Mouse (Mus musculus) forebrain, postnatal 0 days (tissue): ENCODE data around the gene Gm5458. TPM values are rescaled to one million over a fixed set of nuclear protein-coding genes. Genes with fewer than 3 reads are reported as not detected.
"Not testable (repeated sequence)": the region's sequence is repeated elsewhere in the genome, so short reads cannot be mapped to it uniquely, and the experiment has no call there.

Experiments used
- ATAC-seq: fragments of 200-750 bp; cut with Nextera tagmentation; 2 replicates; pipeline ENCODE4 v1.8.0; 2017; ENCODE audit warnings: mild to moderate bottlenecking, moderate library complexity
- DNase-seq: peaks from one replicate; pipeline ENCODE4 v3.0.0-alpha.2; 2015
- H3K27ac ChIP-seq: fragments of 300-500 bp; sonication (generic); 2 replicates; pipeline ENCODE4 v1.5.1; 2014; ENCODE audit warnings: low read depth, mild to moderate bottlenecking, antibody characterized with exemption, low read length, moderate library complexity, mixed read lengths
- H3K27me3 ChIP-seq: fragments of 300-500 bp; sonication (generic); 2 replicates; pipeline ENCODE4 v1.6.1; 2014; ENCODE audit warnings: mild to moderate bottlenecking, low read length, mixed read lengths; ENCODE audit not compliant: insufficient read depth
- H3K36me3 ChIP-seq: fragments of 300-500 bp; sonication (generic); 2 replicates; pipeline ENCODE4 v1.6.1; 2014; ENCODE audit warnings: mild to moderate bottlenecking, moderate library complexity; ENCODE audit not compliant: insufficient read depth
- H3K4me1 ChIP-seq: fragments of 300-500 bp; sonication (generic); 2 replicates; pipeline ENCODE4 v1.6.1; 2014; ENCODE audit warnings: antibody characterized with exemption; ENCODE audit not compliant: insufficient read depth
- H3K4me2 ChIP-seq: fragments of 300-500 bp; sonication (generic); 2 replicates; pipeline ENCODE4 v1.6.1; 2014; ENCODE audit warnings: low read depth, mild to moderate bottlenecking, moderate library complexity
- H3K4me3 ChIP-seq: fragments of 300-500 bp; sonication (generic); 2 replicates; pipeline ENCODE4 v1.5.1; 2014; ENCODE audit warnings: low read depth, low read length, mixed read lengths
- H3K9ac ChIP-seq: fragments of 300-500 bp; sonication (generic); 2 replicates; pipeline ENCODE4 v1.6.1; 2014; ENCODE audit warnings: mild to moderate bottlenecking
- H3K9me3 ChIP-seq: fragments of 300-500 bp; sonication (generic); 2 replicates; pipeline ENCODE4 v1.6.1; 2016; ENCODE audit warnings: low read length
- CTCF ChIP-seq: sonication (generic); IDR thresholded peaks from 2 replicates; pipeline ENCODE4 v1.5.1; 2016; ENCODE audit warnings: antibody characterized with exemption, control low read depth, low read depth
- WGBS: fragments of 180-500 bp; shearing (Covaris S2); extraction: QIAGEN DNeasy Blood & Tissue Kit; methylation state at CpG from one replicate; pipeline ENCODE4 v1.1.7; 2014; 5-methylcytosine and 5-hydroxymethylcytosine counted together
- polyA plus RNA-seq: library from polyadenylated mRNA; unstranded; fragments of >200 nt; fragmentation: Nextera tagmentation; extraction: Ambion mirVana; gene quantifications from 2 replicates; pipeline ENCODE4 v1.2.1, GENCODE M21; 2015
- total RNA-seq: library from RNA; depleted of rRNA; stranded (reverse); fragments of >200 nt; gene quantifications from 2 replicates; pipeline ENCODE4 v1.2.3, GENCODE M21; 2014; rRNA removed

The Gm5458 gene
- total RNA-seq, result not detected in 2 replicates
- 0.21 TPM in 1 of 2 replicates, not detected in the other for polyA plus RNA-seq

DNA sequence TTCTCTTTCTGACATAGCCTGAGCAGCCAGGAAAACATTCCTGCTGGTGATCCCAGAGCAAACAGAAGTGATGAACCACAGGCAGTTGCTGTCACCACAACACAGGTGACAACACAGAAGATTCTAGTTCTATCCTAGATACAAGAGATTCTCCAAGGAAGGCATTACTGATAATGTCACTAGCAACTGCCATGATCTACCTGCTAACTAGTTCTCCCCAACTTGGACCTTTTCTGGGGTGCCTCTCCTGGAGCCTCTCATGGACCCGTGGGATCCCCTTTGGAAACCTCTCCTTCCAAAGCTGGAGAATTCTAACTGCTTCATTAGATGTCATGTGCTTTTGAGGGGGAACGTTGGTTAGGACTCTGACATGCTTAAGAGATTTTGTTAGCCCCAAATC lies at the start of gene Gm5458:
TSS of gene Gm5458 (minus strand) at position 101 of the 400 bp plus-strand sequence.
- WGBS, result 92% methylated on average over 1 of the region's 2 CpGs

DNA sequence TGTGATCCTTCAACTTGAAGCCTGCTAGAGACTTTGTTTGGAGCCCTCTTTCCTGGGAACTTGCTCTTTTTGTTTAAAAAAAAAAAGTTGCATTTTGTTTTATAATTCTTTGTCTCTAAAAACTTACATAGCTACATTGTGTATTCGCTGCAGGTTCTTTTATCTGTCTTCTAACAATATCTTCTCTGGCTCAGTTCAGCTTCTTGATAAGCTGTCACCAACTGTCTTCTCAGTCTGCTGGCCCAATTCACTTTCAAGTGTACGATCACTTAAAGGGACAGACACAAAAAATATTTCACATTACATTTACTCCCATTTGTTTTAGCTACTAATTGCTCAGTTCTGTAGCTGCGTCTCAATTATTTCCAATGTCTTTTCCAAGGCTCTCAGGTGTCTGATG lies 43.9 kb upstream of the Gm5458 start:
- H3K4me2 ChIP-seq, result no peak overlapping the region
- WGBS, result 74% methylated on average over 3 of the region's 3 CpGs
- no peak for DNase-seq
- H3K36me3 ChIP-seq, result no peaks in the 10 kb centered on the region
- no peak overlapping the region for H3K4me3 ChIP-seq
- ATAC-seq, result no peak
- H3K4me1 ChIP-seq, result no peaks in the 10 kb centered on the region
- H3K27me3 ChIP-seq, result no peaks in the 10 kb centered on the region
- no peak for TF ChIP-seq CTCF
- H3K9me3 ChIP-seq, result no peaks in the 10 kb centered on the region
- H3K27ac ChIP-seq, result no peak overlapping the region
- H3K9ac ChIP-seq, result no peak overlapping the region

More for the DNA sequence above, at the start of gene Gm5458:
- ATAC-seq, H3K27me3 ChIP-seq, H3K4me3 ChIP-seq, DNase-seq, H3K4me1 ChIP-seq, H3K36me3 ChIP-seq, H3K27ac ChIP-seq, H3K9ac ChIP-seq, H3K9me3 ChIP-seq, H3K4me2 ChIP-seq: not testable (repeated sequence)

DNA sequence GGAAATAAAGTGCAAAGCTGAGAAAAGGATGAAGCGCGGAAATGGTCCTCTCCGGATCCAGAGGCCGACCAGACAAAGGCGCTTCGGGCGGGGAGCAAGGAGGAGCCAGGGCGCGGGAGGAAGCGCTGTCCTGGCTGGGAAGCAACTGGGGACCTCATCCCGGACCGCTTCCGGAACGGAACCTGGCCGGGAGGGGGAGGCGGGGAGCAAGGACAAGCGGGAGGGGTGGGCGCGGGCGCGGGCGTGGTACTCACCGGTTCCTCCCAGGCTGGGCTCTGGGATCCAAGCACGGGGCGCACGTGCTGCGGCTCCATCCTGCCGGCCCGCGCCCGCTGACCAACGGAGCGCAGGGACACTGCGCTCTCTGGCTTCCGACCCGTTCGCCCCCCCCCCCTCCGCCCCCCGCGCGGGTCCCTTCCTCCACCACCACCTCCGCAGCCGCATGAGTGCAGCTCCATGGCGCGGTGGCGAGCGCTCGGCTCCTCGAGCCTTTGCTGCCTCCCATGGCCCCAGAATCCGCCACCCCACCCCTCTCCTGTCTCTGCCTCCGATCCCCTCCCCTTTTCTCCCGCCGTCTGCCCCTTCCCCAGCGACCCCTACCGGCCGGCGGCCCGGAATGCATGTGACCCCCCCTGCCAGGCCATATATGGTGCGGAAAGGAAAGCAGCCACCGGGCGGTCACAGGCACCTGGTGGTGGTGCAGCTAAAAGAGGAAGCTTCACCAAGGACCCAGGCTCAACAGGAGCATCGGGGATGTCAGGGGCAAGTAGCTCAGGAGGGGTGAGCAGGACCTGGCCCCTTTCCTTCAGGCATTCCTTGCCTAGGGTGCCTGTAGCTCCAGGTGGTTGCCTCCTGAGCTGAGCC lies 17.3 kb downstream of the Gm5458 start, which contains the start of gene Gm2237:
TSS of gene Gm2237 (minus strand) at position 332 of the 864 bp plus-strand sequence.
- peak within 1 kb of the TSS; percentile 50 for H3K4me2 ChIP-seq
- H3K36me3 ChIP-seq, H3K4me1 ChIP-seq, H3K9me3 ChIP-seq, ATAC-seq, H3K27me3 ChIP-seq: not testable (repeated sequence)
- peak; percentile 22 for TF ChIP-seq CTCF
- WGBS, result 0% methylated on average over 17 of the region's 62 CpGs
- peak within 1 kb of the TSS; percentile 56 for H3K9ac ChIP-seq
- DNase-seq, result peak; percentile 1
- peak within 1 kb of the TSS; percentile 43 for H3K4me3 ChIP-seq
- peak within 1 kb of the TSS; percentile 54; the same call in 1 of the 2 replicates for H3K27ac ChIP-seq

DNA sequence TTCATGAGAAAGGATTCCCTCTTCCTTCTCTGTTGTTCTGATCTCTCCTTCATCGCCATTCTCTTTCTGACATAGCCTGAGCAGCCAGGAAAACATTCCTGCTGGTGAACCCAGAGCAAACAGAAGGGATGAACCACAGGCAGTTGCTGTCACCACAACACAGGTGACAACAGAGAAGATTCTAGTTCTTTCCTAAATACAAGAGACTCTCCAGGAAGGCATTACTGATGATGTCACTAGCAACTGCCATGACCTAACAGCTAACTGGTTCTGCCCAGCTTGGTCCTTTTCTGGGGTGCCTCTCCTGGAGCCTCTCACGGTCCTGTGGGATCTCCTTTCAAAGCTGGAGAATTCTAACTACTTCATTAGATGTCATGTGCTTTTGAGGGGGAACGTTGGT lies 52.5 kb downstream of the Gm5458 start, which contains the start of gene Gm2244:
TSS of gene Gm2244 (minus strand) at position 101 of the 400 bp plus-strand sequence.
- not testable (repeated sequence) for H3K27ac ChIP-seq, H3K27me3 ChIP-seq, DNase-seq, ATAC-seq, H3K4me1 ChIP-seq, H3K36me3 ChIP-seq, H3K9me3 ChIP-seq, H3K9ac ChIP-seq, H3K4me2 ChIP-seq, H3K4me3 ChIP-seq
- WGBS, result 85% methylated on average over 1 of the region's 3 CpGs

Other genes starting within 250 kb of the Gm5458 start
- not detected in 2 replicates for gene Gm21738, start 183.7 kb downstream of the Gm5458 start, total RNA-seq
- not detected in 2 replicates for gene Gm21738, start 183.7 kb downstream of the Gm5458 start, polyA plus RNA-seq
- 0.33 and 0.38 TPM in 2 replicates for gene Gm2244, start 52.6 kb downstream of the Gm5458 start, total RNA-seq
- gene Gm2244, start 52.6 kb downstream of the Gm5458 start, polyA plus RNA-seq, result 0.21 and 0.29 TPM in 2 replicates
- 14.9 and 21.0 TPM in 2 replicates for gene Gm2237, start 17.4 kb downstream of the Gm5458 start, total RNA-seq
- gene Gm2237, start 17.4 kb downstream of the Gm5458 start, polyA plus RNA-seq, result 4.2 and 5.8 TPM in 2 replicates
- gene Nid2, start 148.7 kb upstream of the Gm5458 start, total RNA-seq, result 17.3 and 26.8 TPM in 2 replicates
- 18.5 and 18.6 TPM in 2 replicates for gene Nid2, start 148.7 kb upstream of the Gm5458 start, polyA plus RNA-seq
- gene Rtraf, start 221.2 kb upstream of the Gm5458 start, total RNA-seq, result 95.1 and 155 TPM in 2 replicates
- gene Rtraf, start 221.2 kb upstream of the Gm5458 start, polyA plus RNA-seq, result 153 and 193 TPM in 2 replicates